Mouse (Mus musculus): ENCODE data around the gene Cyp4a14. TPM values are rescaled to one million over a fixed set of nuclear protein-coding genes. Genes with fewer than 3 reads are reported as not detected.
"Not testable (repeated sequence)": the region's sequence is repeated elsewhere in the genome, so short reads cannot be mapped to it uniquely, and the experiment has no call there.

Cyp4a14 gene
- polyA plus RNA-seq (2014; fragmentation: Nextera tagmentation; extraction: Ambion mirVana) = not detected in 2 replicates

DNA sequence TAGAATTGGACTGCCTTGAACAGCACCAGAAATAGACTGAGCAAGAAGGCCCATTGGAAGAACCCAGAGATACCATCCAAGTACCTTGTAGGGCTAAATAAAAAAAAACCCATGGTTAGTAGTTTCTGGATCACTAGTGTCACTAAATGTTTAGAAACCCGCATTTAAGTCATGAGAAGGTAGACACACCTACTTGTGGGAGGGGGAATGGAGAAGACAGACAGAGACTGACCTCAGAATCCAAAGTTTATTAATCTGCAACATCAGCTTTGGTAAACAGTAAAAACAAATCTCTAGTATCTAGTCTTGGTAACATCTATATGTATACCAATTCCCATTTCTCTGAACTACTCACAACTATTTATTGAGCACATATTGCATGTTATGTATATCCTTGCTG, at the start of gene Cyp4a14:
Gene Cyp4a14 (minus strand): TSS at position 142 of the 400 bp plus-strand sequence.
- no peak within 1 kb of the TSS for H3K4me2 ChIP-seq (ENCODE audit: low read depth, low read length)
- DNase-seq (ENCODE audit: low spot score) (no peak), ATAC-seq (replicated peaks; ENCODE audit: insufficient number of reproducible peaks, low FRiP score, low TSS enrichment, low read depth) (no peak)
- H3K36me3 ChIP-seq (replicated peaks; ENCODE audit: control insufficient read depth, insufficient read depth, low read depth, low read length) = no peaks in the 10 kb centered on the region
- H3K9me3 ChIP-seq (replicated peaks; ENCODE audit: control insufficient read depth, low read length) = no peaks in the 10 kb centered on the region
- no peaks in the 10 kb centered on the region for H3K4me1 ChIP-seq (ENCODE audit: control insufficient read depth, insufficient read depth, low read length)
- no peak within 1 kb of the TSS for H3K4me3 ChIP-seq (ENCODE audit: low read depth, low read length)
- no peak within 1 kb of the TSS for H3K9ac ChIP-seq (replicated peaks; ENCODE audit: low read length)
- 81% methylated on average over 1 of the region's 1 CpGs for WGBS
- H3K27me3 ChIP-seq (ENCODE audit: control insufficient read depth, insufficient read depth, low read length) = no peaks in the 10 kb centered on the region
- H3K27ac ChIP-seq (replicated peaks; ENCODE audit: low read depth, low read length) = no peak within 1 kb of the TSS

- H3K9me3 ChIP-seq (replicated peaks; ENCODE audit: control insufficient read depth, low read length) = no peaks in the 10 kb centered on the region
- H3K27me3 ChIP-seq (ENCODE audit: control insufficient read depth, insufficient read depth, low read length) = no peaks in the 10 kb centered on the region
- H3K4me1 ChIP-seq (ENCODE audit: control insufficient read depth, insufficient read depth, low read length) = no peaks in the 10 kb centered on the region
- H3K4me2 ChIP-seq (ENCODE audit: low read depth, low read length) = no peak overlapping the region
- DNase-seq (ENCODE audit: low spot score) = no peak
- H3K4me3 ChIP-seq (ENCODE audit: low read depth, low read length) = no peak overlapping the region
- H3K9ac ChIP-seq (replicated peaks; ENCODE audit: low read length) = no peak overlapping the region
- 65% methylated on average over 1 of the region's 1 CpGs for WGBS
- ATAC-seq (replicated peaks; ENCODE audit: insufficient number of reproducible peaks, low FRiP score, low TSS enrichment, low read depth) = no peak
- no peaks in the 10 kb centered on the region for H3K36me3 ChIP-seq (replicated peaks; ENCODE audit: control insufficient read depth, insufficient read depth, low read depth, low read length)
- H3K27ac ChIP-seq (replicated peaks; ENCODE audit: low read depth, low read length) = no peak overlapping the region
These were observed 49.2 kb upstream of the Cyp4a14 start for GRCm38 (mm10) chr4:115545101-115545500.

- no peak overlapping the region for H3K4me3 ChIP-seq (ENCODE audit: low read depth, low read length)
These were observed 25.8 kb upstream of the Cyp4a14 start for GRCm38 (mm10) chr4:115521766-115522165.

DNA sequence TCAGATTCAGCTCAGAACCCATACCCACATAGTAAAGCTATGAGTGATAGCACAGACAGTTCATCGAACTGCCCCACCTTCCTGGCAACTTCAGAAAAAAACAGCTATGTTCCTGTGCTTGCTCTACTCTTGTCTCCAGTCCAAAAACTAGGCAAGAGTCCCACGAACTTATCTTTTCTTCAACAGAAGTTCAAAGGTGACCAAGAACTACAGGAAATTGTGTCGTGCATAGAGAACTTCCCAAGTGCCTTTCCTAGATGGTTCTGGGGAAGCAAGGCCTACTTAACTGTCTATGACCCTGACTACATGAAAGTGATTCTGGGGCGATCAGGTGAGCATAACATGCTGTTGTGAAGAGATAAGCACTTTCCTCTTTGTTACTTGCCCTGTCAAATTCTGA, 23.5 kb upstream of the Cyp4a14 start:
- no peaks in the 10 kb centered on the region for H3K9me3 ChIP-seq (replicated peaks; ENCODE audit: control insufficient read depth, low read length)
- 81% methylated on average over 4 of the region's 4 CpGs for WGBS
- H3K4me1 ChIP-seq (ENCODE audit: control insufficient read depth, insufficient read depth, low read length) = no peaks in the 10 kb centered on the region
- H3K27ac ChIP-seq (replicated peaks; ENCODE audit: low read depth, low read length) = no peak overlapping the region
- no peak overlapping the region for H3K4me3 ChIP-seq (ENCODE audit: low read depth, low read length)
- H3K4me2 ChIP-seq (ENCODE audit: low read depth, low read length) = no peak overlapping the region
- ATAC-seq (replicated peaks; ENCODE audit: insufficient number of reproducible peaks, low FRiP score, low TSS enrichment, low read depth) (no peak), DNase-seq (ENCODE audit: low spot score) (no peak)
- no peaks in the 10 kb centered on the region for H3K36me3 ChIP-seq (replicated peaks; ENCODE audit: control insufficient read depth, insufficient read depth, low read depth, low read length)
- no peak overlapping the region for H3K9ac ChIP-seq (replicated peaks; ENCODE audit: low read length)
- H3K27me3 ChIP-seq (ENCODE audit: control insufficient read depth, insufficient read depth, low read length) = no peaks in the 10 kb centered on the region

More at GRCm38 (mm10) chr4:115521766-115522165, 25.8 kb upstream of the Cyp4a14 start:
- Histone ChIP-seq H3K36me3 (replicated peaks; ENCODE audit: control insufficient read depth, insufficient read depth, low read depth, low read length) (no peaks in the 10 kb centered on the region), H3K9me3 (replicated peaks; ENCODE audit: control insufficient read depth, low read length) (no peaks in the 10 kb centered on the region), H3K9ac (replicated peaks; ENCODE audit: low read length) (no peak overlapping the region), H3K27ac (replicated peaks; ENCODE audit: low read depth, low read length) (no peak overlapping the region), H3K4me1 (ENCODE audit: control insufficient read depth, insufficient read depth, low read length) (no peaks in the 10 kb centered on the region), H3K27me3 (ENCODE audit: control insufficient read depth, insufficient read depth, low read length) (no peaks in the 10 kb centered on the region), H3K4me2 (ENCODE audit: low read depth, low read length) (no peak overlapping the region)
- WGBS = 94% methylated on average over 2 of the region's 2 CpGs
- ATAC-seq (replicated peaks; ENCODE audit: insufficient number of reproducible peaks, low FRiP score, low TSS enrichment, low read depth) = no peak
- no peak for DNase-seq (ENCODE audit: low spot score)

- H3K4me2 ChIP-seq (ENCODE audit: low read depth, low read length); H3K4me3 ChIP-seq (ENCODE audit: low read depth, low read length); H3K27ac ChIP-seq (replicated peaks; ENCODE audit: low read depth, low read length); H3K9ac ChIP-seq (replicated peaks; ENCODE audit: low read length); H3K36me3 ChIP-seq (replicated peaks; ENCODE audit: control insufficient read depth, insufficient read depth, low read depth, low read length); ATAC-seq (replicated peaks; ENCODE audit: insufficient number of reproducible peaks, low FRiP score, low TSS enrichment, low read depth); DNase-seq (ENCODE audit: low spot score); H3K27me3 ChIP-seq (ENCODE audit: control insufficient read depth, insufficient read depth, low read length); H3K4me1 ChIP-seq (ENCODE audit: control insufficient read depth, insufficient read depth, low read length); H3K9me3 ChIP-seq (replicated peaks; ENCODE audit: control insufficient read depth, low read length): not testable (repeated sequence)
- 89% methylated on average over 5 of the region's 5 CpGs for WGBS
These were observed 22.1 kb upstream of the Cyp4a14 start, which contains the start of gene Cyp4a10 for GRCm38 (mm10) chr4:115518000-115518399. TSS of gene Cyp4a10 (plus strand) at chr4:115518264.

DNA sequence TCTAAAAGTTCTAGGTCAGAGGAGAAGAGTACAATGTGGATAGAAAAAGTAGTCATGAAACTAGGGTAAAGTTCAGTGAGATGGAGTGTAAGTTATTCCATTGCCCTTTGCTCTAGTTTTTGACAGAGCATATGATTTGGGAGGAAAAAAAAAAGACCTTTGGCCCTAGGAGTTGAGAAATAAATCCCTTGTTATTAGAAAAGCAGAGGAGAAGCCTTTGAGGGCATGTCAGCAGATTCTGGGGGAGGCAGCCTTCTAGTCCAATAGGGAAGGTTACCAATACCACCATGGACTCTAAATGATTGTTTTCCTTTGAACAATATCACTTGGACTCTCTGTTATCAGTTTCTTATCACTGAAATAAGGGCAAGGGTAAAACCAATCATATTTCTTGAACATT, 18.0 kb upstream of the Cyp4a14 start:
- not testable (repeated sequence) for H3K27me3 ChIP-seq (ENCODE audit: control insufficient read depth, insufficient read depth, low read length); H3K36me3 ChIP-seq (replicated peaks; ENCODE audit: control insufficient read depth, insufficient read depth, low read depth, low read length); H3K4me1 ChIP-seq (ENCODE audit: control insufficient read depth, insufficient read depth, low read length); H3K9me3 ChIP-seq (replicated peaks; ENCODE audit: control insufficient read depth, low read length); H3K4me2 ChIP-seq (ENCODE audit: low read depth, low read length); DNase-seq (ENCODE audit: low spot score); H3K27ac ChIP-seq (replicated peaks; ENCODE audit: low read depth, low read length); ATAC-seq (replicated peaks; ENCODE audit: insufficient number of reproducible peaks, low FRiP score, low TSS enrichment, low read depth); H3K4me3 ChIP-seq (ENCODE audit: low read depth, low read length); H3K9ac ChIP-seq (replicated peaks; ENCODE audit: low read length)

- no peak for ATAC-seq (replicated peaks; ENCODE audit: insufficient number of reproducible peaks, low FRiP score, low TSS enrichment, low read depth)
- 90% methylated on average over 3 of the region's 3 CpGs for WGBS
- H3K4me2 ChIP-seq (ENCODE audit: low read depth, low read length) = no peak overlapping the region
- H3K4me1 ChIP-seq (ENCODE audit: control insufficient read depth, insufficient read depth, low read length) = no peaks in the 10 kb centered on the region
- no peak overlapping the region for H3K4me3 ChIP-seq (ENCODE audit: low read depth, low read length)
- no peaks in the 10 kb centered on the region for H3K36me3 ChIP-seq (replicated peaks; ENCODE audit: control insufficient read depth, insufficient read depth, low read depth, low read length)
- no peaks in the 10 kb centered on the region for H3K27me3 ChIP-seq (ENCODE audit: control insufficient read depth, insufficient read depth, low read length)
- H3K9ac ChIP-seq (replicated peaks; ENCODE audit: low read length) = no peak overlapping the region
- DNase-seq (ENCODE audit: low spot score) = no peak
- H3K9me3 ChIP-seq (replicated peaks; ENCODE audit: control insufficient read depth, low read length) = no peaks in the 10 kb centered on the region
- H3K27ac ChIP-seq (replicated peaks; ENCODE audit: low read depth, low read length) = no peak overlapping the region
These were observed 1.5 kb upstream of the Cyp4a14 start for GRCm38 (mm10) chr4:115497466-115497865.

GRCm38 (mm10) chr4:115481006-115481652, 14.8 kb downstream of the Cyp4a14 start:
- H3K36me3 ChIP-seq (replicated peaks; ENCODE audit: control insufficient read depth, insufficient read depth, low read depth, low read length) = no peaks in the 10 kb centered on the region
- WGBS = 79% methylated on average over 6 of the region's 6 CpGs
- H3K4me1 ChIP-seq (ENCODE audit: control insufficient read depth, insufficient read depth, low read length) = no peaks in the 10 kb centered on the region
- no peak overlapping the region for H3K4me3 ChIP-seq (ENCODE audit: low read depth, low read length)
- no peak for ATAC-seq (replicated peaks; ENCODE audit: insufficient number of reproducible peaks, low FRiP score, low TSS enrichment, low read depth)
- no peak for DNase-seq (ENCODE audit: low spot score)
- H3K27ac ChIP-seq (replicated peaks; ENCODE audit: low read depth, low read length) = no peak overlapping the region
- no peaks in the 10 kb centered on the region for H3K9me3 ChIP-seq (replicated peaks; ENCODE audit: control insufficient read depth, low read length)
- H3K9ac ChIP-seq (replicated peaks; ENCODE audit: low read length) = no peak overlapping the region
- no peak overlapping the region for H3K4me2 ChIP-seq (ENCODE audit: low read depth, low read length)
- no peaks in the 10 kb centered on the region for H3K27me3 ChIP-seq (ENCODE audit: control insufficient read depth, insufficient read depth, low read length)

Data from embryonic facial prominence, embryonic 11.5 days (tissue).